Mouse (Mus musculus) thymus, adult 18-20 months (tissue): ENCODE measurements around the gene Rasl10b.

ENCODE experiments used
- DNase-seq, 2 experiments: peaks; one replicate each; pipeline ENCODE4 v3.0.0; 2022; ENCODE audit warnings: mixed read lengths in 2 of 2

The Rasl10b gene

GRCm38 (mm10) chr11:83468765-83469164 lies 59.8 kb downstream of the Rasl10b start:
- no peak for DNase-seq
